Mouse (Mus musculus) A20 (cell line): ENCODE data around the gene Cdk16.
A peak's percentile ranks its signal among the peaks of the same experiment; 100 is the strongest.
"Not testable (repeated sequence)": the region's sequence is repeated elsewhere in the genome, so short reads cannot be mapped to it uniquely, and the experiment has no call there.

Experiments
- DNase-seq: peaks from one replicate; pipeline ENCODE4 v3.0.0-alpha.2; 2011; ENCODE audit warnings: low read depth, low spot score

Gene Cdk16

DNA sequence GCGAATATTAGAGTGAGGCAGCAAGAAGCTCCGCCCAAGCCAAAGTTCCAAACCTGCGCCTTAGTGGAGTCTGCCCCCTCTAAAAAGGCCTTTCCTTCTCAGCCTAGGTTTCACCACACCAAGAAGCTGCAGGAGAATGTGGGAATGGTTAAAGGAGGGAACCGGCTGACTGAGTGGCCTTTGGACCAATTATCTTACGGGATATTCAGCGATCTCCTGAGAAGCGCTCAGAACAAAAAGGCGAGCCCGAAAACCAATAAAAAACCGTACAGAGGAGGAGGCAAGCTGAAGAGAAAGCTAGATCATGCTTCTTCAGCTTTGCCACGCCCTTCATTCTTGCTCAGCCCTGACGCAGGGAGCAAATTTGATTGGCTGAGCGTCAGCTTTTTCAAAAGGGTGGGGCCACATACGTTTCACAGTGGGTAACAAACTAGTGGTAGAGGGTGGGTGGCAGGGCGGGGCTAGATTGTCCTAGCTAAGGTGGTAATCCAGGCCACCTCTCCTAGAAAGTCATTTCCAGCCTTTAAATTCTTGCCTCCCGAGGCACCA, at the start of gene Cdk16:
TSS of gene Cdk16 (plus strand) at position 436 of the 549 bp plus-strand sequence.
- peak; percentile 90 for DNase-seq

DNA sequence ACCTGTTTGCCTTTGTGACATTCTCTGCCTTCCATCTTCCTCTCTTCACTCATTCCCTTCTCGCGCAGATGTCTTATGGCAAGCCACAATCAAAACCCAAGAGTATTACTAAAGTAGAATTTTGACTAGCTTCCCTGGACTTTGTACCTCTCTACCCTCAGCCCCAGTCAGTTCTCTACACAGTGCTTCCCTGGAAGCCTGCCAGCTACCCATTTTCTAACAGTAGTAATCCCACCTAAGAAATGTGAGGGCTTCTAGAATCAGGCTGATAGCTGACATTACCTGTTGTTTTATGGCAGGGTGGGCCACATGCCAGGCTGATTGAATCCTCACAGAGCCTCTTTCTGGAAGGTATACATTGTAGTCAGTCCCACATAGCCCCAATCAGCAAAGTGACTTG, 49.6 kb upstream of the Cdk16 start:
- DNase-seq: no peak

DNA sequence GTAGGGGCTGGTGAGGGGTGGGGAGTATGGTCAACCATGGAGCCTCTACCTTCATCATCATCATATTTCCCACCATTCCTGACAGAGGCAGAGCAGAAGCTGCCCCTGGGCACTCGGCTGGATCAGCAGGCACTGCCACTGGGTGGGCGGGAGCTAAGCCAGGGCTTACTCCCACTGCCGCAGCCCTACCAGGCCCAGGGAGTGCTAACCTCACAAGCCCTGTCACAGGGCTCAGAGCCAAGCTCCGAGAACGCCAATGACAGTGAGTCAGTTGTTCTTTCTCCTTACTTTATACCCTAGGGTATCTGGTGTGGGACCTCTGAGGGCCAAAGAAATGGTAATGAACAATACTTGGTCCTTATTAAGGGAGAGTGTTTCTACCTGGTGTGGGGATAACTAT, 43.0 kb upstream of the Cdk16 start:
- no peak for DNase-seq

DNA sequence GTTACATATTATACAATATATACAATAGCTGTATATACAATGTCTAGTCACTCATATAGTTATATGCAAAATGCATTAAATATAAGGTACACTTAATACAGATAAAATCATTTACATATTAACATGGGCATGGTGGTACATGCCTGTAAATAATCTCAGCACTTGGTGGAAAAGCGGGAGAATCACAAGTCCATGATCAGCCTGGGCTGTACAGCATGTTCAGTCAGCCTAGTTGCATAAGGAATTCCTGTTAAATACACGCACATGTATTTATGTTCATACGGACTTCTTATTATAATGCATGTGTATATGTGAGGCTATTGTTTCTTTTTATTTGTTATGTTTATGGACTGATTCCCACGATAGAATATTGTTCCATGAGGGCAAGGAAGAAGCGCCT, 30.2 kb upstream of the Cdk16 start:
- no peak for DNase-seq

DNA sequence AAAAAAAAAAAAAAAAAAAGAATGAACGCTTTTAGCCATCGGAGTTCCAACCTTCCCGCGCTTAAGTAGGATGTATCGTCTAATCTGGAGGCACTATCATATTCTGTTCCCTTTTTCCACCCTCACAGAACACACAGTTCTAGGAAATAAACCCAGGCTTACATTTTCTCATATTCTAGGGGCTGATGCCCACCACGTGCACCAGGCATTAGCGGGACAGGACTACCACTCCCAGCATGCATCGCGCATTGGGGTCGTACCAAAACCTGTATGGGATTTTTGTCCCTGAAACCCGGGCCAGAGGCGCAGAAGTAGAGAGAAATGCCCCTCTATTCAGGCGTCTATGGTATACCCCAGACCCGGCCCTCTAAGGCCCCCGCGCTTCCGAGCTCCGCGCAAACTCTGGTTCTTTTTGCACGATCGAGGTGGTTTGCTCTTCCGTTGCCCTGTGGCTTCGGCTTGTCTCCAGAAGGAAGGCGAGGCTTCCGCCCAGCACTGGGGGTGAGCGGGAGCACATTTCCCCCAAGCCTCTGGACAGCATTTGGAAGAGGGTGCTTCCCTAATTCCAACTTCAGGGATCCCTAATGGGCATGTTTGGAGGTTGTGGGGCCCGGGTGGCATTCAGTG, 29.6 kb upstream of the Cdk16 start, which contains the start of gene Uba1:
TSS of gene Uba1 (plus strand) at position 301 of the 627 bp plus-strand sequence.
- DNase-seq: peak; percentile 88

GRCm38 (mm10) chrX:20658891-20659406, 28.8 kb upstream of the Cdk16 start:
- DNase-seq: peak; percentile 64

DNA sequence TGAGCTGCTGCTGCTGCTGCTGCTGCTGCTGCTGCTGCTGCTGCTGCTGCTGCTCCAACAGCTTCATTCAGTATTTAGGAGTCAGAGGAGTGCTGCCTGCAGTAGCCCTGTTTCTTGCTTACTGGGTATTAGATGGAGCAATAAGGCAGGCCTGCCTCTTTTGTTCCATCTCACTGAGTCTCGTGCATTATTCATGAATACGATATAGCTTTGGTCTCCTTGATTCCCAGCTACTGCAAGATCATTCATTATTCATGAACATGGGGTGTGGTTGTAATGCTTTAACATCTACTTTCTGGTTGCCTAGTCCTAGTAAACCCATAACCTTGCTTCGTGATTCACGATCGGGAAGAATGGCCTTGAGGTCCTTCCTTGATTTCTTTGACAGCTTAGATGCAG, 25.4 kb upstream of the Cdk16 start:
- no peak for DNase-seq

DNA sequence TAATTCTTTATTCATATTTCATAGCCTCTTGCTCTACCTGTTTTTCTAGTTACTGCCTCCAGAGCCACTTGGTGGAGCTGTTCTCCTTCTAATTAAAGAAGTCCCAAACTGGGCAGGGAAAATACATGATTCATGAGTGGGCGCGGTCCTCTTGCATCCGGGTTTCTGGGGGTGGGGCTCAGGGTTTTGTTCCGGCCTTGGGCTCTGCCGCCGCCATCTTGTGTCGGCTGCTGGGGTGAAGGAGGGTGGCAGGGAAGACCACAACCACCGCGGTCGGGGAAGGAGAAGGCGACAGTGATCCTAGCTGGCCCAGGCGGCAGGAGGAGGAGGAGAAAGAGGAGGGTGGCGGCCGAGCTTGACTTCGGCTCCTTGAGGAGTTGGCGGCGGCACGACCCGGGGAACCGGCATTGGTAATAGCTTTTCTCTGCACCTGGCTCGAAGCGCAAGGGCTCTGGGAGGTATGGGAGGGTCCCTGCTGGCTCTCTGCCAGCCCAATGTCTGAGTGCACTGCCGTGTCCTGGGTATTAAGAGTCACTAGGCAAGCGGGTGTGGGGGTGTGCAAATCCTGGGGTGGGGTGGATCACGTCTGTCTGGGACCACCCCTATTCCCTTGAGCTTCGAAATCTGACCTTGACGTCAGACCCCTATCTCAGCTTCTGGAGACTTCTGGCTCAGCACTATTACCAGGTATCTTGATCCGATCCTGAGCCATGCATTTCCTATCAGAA, 24.9 kb upstream of the Cdk16 start:
- DNase-seq: peak; percentile 89

DNA sequence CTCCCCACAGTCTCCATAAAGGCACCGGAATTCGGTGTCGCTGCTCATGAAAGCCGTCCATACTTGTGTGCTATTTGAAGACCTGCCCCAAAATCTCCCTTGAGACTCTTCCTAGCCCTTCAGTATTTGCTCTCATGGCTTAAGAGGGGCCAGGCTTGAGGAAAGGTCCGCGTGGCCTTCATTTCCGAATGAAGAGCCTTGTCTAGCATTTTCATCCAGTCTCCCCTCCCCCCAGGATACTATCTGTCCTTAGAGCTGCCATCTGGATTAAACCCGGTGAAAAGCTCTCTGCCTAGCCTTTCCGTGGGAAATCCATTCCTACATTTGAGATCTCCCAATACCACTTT, 24.3 kb upstream of the Cdk16 start:
- DNase-seq: no peak

GRCm38 (mm10) chrX:20688068-20688547, 354 bp downstream of the Cdk16 start:
- peak; percentile 84 for DNase-seq

DNA sequence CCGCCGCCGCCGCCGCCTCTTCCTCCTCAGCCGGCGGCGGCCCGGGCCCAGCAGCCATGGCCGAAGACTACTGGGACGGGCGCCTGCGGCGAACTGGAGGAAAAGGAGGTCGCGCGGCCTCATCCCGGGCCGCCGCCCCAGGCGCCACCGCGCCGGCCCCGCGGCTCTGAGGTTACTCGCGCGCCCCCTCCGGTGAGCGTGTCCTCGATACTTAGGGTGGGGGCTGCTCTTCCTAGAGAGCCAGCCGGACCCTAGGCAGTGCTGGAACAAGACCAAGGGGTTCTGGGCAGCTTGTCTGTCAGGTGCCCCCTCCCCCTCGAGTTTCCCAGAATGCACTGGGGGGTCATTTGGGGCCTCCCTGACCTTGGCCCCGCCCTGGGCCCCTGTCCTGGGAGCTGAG, 861 bp downstream of the Cdk16 start:
- peak; percentile 45 for DNase-seq

DNA sequence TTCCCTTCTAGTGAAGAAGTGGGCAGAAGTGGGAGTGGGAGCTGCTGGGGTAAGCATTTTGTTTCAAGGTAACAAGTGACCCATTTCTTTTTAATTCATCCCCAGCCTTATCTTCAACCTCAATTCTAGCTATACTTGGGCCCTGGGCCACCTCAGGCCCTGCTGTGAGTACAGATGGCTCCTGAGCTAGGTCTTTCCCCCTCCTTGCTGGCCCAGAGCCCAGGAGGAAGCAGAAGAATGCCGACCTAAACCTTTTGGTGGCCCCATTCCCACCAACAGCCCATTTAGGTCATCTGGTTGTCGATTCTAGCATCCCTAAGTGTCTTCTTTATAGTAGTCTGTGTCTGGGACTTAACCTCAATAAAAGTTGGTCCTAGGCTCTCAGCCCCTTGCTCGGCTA, 3.8 kb downstream of the Cdk16 start:
- DNase-seq: no peak

- no peak for DNase-seq
Observed at GRCm38 (mm10) chrX:20692616-20693015, 4.9 kb downstream of the Cdk16 start.

GRCm38 (mm10) chrX:20695842-20696241, 8.1 kb downstream of the Cdk16 start:
- DNase-seq: no peak

DNA sequence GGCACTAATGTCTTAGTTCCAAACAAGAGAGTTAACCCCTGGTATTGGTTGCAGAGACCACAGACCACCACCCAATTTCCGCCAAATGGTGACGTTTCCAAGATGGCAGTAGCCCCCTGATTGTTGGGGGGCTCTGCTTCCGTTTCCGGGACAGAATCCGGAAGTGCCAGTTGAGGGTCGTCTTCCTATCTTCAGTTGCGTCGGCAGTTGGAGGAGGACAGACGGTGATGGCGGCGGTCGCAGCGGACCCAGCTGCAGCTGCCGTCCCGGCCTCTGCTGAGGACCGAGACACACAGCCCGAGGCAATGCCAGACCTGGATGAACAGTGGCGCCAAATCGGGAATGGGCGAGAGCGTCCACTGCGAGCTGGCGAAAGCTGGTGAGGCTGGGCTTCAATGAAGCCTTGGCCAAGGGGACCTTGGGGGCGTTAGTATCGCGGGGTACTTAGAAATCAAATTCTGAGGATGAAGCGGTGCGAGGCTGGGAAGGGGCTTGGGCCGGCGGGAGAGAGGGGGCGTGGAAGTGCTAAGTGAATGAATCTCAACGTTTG, 16.1 kb downstream of the Cdk16 start, which contains the start of gene Usp11:
TSS of gene Usp11 (plus strand) at position 166 of the 550 bp plus-strand sequence.
- DNase-seq: peak; percentile 59

DNA sequence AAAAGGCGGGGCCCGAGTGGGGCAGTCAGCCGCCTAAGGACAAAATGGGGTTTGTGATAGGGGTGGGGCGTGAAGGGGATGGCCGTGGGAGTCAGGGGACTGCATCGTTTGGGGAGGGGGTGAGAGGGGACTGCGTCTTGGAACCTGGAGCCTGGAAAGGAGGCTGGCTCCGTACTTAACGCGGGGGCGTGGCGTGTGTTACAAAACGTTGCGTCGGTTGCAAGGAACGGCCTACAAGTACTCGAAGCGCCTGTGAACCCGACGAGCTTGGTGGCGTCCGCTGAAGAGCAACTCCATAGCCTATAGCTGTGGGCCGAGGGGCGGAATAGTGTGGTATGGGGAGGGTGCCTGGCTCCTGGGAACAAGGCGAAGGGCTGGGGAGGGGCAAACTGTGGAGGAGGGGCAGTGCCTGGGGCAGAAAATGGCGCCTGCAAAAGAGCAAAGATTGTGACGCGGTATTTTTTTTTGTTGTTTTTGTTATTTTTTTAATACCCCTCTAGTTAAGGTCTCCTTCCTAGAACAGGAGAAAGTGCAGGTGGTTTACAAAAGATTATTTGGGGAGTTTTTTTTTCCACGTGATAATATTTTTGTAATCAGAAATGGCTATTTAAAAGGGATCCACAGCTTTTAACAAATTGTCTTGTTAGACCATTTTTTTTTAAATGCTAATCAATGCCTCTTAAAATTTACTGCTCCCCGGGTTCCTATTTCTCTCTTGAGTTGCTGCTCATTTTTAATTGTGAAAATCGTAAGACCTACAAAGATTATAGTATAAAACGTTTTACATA, 16.7 kb downstream of the Cdk16 start:
- peak; percentile 84 for DNase-seq

DNA sequence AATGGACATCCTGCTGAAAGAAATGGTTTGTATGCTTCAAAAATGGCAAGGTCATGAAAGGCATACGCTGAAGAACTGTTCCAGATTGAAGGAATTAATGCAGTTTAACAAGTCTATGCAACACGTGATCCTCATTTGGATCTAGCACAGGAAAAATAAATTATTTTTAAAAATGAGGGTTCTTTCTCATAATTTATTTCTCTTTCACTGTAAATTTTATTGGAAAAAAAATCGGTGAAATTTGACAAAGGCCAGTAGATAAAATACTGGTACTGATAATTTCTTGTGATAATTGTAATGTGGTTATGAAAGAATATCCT, 17.3 kb downstream of the Cdk16 start:
- no peak for DNase-seq

GRCm38 (mm10) chrX:20728681-20729080, 40.9 kb downstream of the Cdk16 start:
- DNase-seq: no peak

GRCm38 (mm10) chrX:20730048-20730447, 42.3 kb downstream of the Cdk16 start:
- not testable (repeated sequence) for DNase-seq

GRCm38 (mm10) chrX:20736479-20736878, 48.7 kb downstream of the Cdk16 start:
- no peak for DNase-seq

DNA sequence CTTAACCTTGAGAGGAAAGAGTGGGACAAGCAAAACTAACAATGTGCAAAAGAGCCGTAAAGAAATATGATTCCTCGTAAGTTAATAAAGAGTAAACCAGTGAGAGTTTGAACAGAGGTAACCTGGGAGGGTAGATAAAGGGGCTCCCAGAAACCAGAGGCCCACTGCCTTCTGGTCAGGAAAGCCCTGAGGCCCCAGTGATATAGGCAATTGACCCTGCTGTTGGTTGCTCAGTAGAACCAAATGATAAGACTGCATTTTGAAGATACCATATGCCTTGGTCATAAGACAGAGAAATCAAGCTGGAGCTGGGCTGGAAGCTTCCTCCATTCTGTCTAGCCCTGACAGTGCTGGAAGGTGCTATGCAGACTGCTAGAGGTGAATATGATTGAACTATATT, 61.1 kb downstream of the Cdk16 start:
- DNase-seq: no peak
